Mouse (Mus musculus): ENCODE measurements around the gene Fdx1l. TPM values are rescaled to one million over a fixed set of nuclear protein-coding genes. Genes with fewer than 3 reads are reported as not detected.
"Not testable (repeated sequence)": the region's sequence is repeated elsewhere in the genome, so short reads cannot be mapped to it uniquely, and the experiment has no call there.

Fdx1l gene
- total RNA-seq, 2 experiments from 2014 or later = 2.1 to 17.5 TPM

DNA sequence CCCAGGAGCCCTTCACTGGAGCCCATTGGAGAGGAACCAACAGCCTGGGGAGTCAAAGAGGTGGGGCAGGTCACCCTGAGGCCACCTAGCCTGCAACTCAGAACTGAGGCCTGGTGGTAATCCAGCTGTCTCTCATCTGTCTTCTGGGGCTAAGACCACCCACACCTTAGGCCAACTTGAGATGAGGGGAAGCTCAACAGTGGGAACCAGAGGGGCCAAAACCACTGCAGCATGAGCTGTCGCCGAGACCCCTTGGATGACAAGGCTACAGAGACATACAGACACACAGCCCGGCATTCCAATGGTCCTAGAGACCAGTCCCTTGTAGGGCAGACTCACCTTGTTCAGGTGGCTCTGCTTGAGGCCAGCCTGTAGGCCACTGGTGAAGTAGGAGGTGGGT is 2.2 kb upstream of the Fdx1l start:
- ATAC-seq (ENCODE audit: poor library complexity, severe bottlenecking) = no peak

- no peak for ATAC-seq (ENCODE audit: poor library complexity, severe bottlenecking)
Observed at GRCm38 (mm10) chr9:21074173-21074572, 759 bp upstream of the Fdx1l start.

DNA sequence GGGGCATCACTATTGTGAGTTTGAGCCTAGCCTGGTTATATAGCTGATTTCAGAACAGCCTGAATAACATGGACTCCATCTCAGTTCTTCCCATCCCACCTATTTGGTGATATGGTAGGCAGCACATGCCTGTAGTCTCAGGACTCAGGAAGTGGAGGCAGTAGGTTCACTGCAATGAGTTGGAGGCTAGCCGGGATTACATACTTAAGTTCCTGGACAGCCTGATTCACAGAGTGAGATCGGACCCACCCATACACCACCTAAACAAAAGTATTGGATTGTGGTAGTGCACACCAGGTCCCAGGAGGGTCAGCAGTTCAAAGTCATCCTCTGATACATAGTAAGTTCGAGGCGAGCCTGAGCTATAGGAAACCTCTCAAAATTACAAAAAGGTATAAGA is 773 bp downstream of the Fdx1l start:
- no peak for ATAC-seq (ENCODE audit: poor library complexity, severe bottlenecking)

- no peak for ATAC-seq (ENCODE audit: poor library complexity, severe bottlenecking)
Observed at GRCm38 (mm10) chr9:21067006-21067684, 6.3 kb downstream of the Fdx1l start, which contains the start of gene Zglp1. Zglp1 (minus strand) TSS chr9:21067093.

DNA sequence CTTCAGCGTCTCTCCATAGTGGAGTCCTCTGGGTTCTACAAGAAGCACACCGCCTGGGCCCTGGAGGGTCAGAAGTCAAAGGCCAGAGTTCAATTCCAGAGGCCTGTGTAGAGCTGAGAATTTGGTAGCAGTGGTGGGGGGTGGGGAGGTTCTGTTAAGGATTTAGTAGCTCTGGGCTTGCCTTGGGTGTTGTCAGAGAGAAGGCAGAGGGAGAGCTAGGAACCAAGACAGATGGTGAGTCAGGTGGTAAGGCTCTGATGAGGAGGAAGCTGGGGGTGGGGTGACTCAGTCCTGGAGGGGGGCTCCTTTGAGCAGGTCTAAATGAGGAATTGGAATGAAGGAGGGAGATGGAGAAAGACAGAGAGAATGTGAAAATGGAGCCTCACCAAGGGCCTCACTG is 10.5 kb downstream of the Fdx1l start:
- no peak for ATAC-seq (ENCODE audit: poor library complexity, severe bottlenecking)

DNA sequence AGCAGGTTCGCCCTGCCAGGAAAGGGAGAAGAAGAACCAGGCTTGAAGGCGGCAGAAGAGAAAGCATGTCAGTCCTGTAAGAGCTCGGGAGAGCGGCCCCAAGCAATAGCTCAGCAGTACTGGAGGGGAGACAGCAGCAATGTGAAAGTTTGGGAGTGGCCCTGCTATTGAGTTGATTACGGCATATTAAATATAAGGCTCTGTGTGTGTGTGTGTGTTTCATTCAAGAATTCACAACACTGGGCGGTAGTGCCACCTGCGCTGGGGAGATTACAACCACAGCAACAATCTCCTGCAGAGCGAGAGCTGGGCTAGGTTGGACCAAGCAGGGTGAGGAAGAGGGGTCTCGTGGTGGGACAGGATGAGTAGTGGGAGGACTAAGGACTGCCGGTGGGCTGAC is 21.8 kb downstream of the Fdx1l start:
- no peak for ATAC-seq (ENCODE audit: poor library complexity, severe bottlenecking)

- no peak for ATAC-seq (ENCODE audit: poor library complexity, severe bottlenecking)
Observed at GRCm38 (mm10) chr9:21045235-21045634, 28.2 kb downstream of the Fdx1l start.

DNA sequence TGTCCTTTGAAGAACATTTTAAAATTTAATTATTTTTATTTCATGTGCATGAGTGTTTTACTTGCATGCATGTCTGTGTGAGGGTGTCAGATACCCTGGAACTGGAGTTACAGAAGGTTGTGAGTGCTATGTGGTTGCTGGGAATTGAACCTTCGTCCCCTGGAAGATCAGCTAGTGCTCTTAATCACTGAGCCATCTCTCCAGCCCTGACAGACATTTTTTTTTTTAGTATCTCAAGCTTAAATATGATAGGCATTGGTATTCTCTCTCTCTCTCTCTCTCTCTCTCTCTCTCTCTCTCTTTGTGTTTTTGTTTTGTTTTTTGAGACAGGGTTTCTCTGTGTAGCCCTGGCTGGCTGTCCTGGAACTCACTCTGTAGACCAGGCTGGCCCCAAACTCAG is 28.6 kb downstream of the Fdx1l start:
- ATAC-seq (ENCODE audit: poor library complexity, severe bottlenecking) = not testable (repeated sequence)

- no peak for ATAC-seq (ENCODE audit: poor library complexity, severe bottlenecking)
Observed at GRCm38 (mm10) chr9:21043563-21043962, 29.9 kb downstream of the Fdx1l start.

GRCm38 (mm10) chr9:21041308-21041707 is 32.1 kb downstream of the Fdx1l start:
- no peak for ATAC-seq (ENCODE audit: poor library complexity, severe bottlenecking)

- no peak for ATAC-seq (ENCODE audit: poor library complexity, severe bottlenecking)
Observed at GRCm38 (mm10) chr9:21039779-21040178, 33.6 kb downstream of the Fdx1l start.

DNA sequence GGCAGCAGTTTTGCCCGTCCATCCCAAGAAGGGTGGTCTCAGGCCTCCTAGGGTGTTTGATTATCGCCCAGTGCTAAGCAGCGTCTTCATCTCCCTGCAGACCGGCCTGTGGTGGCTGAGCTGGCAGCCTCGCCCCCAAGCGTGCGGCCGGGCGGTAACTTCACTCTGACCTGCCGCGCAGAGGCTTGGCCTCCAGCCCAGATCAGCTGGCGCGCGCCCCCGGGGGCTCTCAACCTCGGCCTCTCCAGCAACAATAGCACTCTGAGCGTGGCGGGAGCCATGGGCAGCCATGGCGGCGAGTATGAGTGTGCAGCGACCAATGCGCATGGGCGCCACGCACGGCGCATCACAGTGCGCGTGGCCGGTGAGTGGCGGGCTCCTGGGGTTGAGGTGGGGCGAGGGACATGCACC is 35.9 kb downstream of the Fdx1l start:
- no peak for ATAC-seq (ENCODE audit: poor library complexity, severe bottlenecking)

GRCm38 (mm10) chr9:21036666-21037065 is 36.7 kb downstream of the Fdx1l start:
- ATAC-seq (ENCODE audit: poor library complexity, severe bottlenecking) = no peak

GRCm38 (mm10) chr9:21036161-21036560 is 37.3 kb downstream of the Fdx1l start:
- no peak for ATAC-seq (ENCODE audit: poor library complexity, severe bottlenecking)

GRCm38 (mm10) chr9:21035586-21035985 is 37.8 kb downstream of the Fdx1l start:
- no peak for ATAC-seq (ENCODE audit: poor library complexity, severe bottlenecking)

GRCm38 (mm10) chr9:21034481-21035085 is 38.8 kb downstream of the Fdx1l start:
- no peak for ATAC-seq (ENCODE audit: poor library complexity, severe bottlenecking)

GRCm38 (mm10) chr9:21033136-21033535 is 40.3 kb downstream of the Fdx1l start:
- peak; percentile 56 for ATAC-seq (ENCODE audit: poor library complexity, severe bottlenecking)

- ATAC-seq (ENCODE audit: poor library complexity, severe bottlenecking) = no peak
Observed at GRCm38 (mm10) chr9:21032491-21032890, 40.9 kb downstream of the Fdx1l start.

- no peak for ATAC-seq (ENCODE audit: poor library complexity, severe bottlenecking)
Observed at GRCm38 (mm10) chr9:21031896-21032351, 41.5 kb downstream of the Fdx1l start, which contains the start of gene Icam5. Icam5 (plus strand) TSS chr9:21032073.

DNA sequence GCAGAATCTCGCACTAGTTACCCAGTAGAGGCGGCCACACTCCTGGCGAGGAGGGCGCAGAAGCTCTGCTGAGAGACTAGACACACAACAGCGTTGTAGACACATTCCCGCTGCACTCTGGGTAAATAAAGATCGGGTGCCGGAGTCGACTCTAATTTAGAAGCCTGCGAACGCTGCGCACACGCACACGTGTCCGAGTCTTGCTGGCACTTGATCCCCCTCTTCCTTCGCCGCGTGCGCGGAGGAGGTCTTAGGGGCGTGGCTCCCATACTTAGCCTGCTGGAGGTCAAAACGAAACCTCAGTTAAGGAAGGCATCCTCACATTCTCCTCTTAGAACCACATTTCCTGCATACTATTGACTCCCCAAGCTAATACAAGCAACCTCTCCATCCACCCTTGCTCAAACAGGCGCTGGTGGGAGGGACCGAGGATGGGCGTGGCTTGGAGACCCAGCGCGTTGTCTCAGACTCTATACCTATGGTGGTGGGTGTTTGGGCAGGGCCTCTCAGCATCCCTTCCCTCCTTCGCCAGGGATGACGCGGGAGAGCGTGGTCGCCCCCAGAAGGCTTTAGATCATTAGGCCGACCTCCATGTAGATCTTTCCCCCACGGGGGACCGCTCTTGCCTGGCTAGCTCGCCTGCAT is 42.0 kb downstream of the Fdx1l start:
- peak; percentile 7; the same call in 1 of the 2 replicates for ATAC-seq (ENCODE audit: poor library complexity, severe bottlenecking)

GRCm38 (mm10) chr9:21030781-21031250 is 42.6 kb downstream of the Fdx1l start:
- peak; percentile 69 for ATAC-seq (ENCODE audit: poor library complexity, severe bottlenecking)

Data from megakaryocyte, adult 5-6 weeks (primary cell).